Mouse (Mus musculus) olfactory bulb, adult 2 months (tissue): ENCODE data around the gene Wdcp.

Experiments used
- CTCF ChIP-seq: fragments of 200-500 bp; IDR thresholded peaks from 2 replicates; pipeline ENCODE4 v1.5.1; 2012; ENCODE audit warnings: low read depth, mild to moderate bottlenecking, low read length, moderate library complexity; ENCODE audit not compliant: insufficient read depth
- POLR2A ChIP-seq: fragments of 200-500 bp; IDR thresholded peaks from 2 replicates; pipeline ENCODE4 v1.6.1; 2012; ENCODE audit warnings: mild to moderate bottlenecking, low read depth, low read length, moderate library complexity; ENCODE audit not compliant: insufficient read depth

- TF ChIP-seq CTCF: no peak
- no peak for TF ChIP-seq POLR2A
Measured at GRCm38 (mm10) chr12:4889251-4889650, 46.1 kb downstream of the Wdcp start.
